Mouse (Mus musculus) hindlimb bud, embryonic 11.5 days (tissue): ENCODE measurements at regions not wholly inside any gene's neighbourhood (a gene's known extent, or its start where the extent isn't known, plus 50 kb on each side); places are given as distances from the start of the nearest gene placed in this dataset.

Experiments used
- DNase-seq: peaks from one replicate; pipeline ENCODE4 v3.0.0-alpha.2; 2012; ENCODE audit warnings: low read depth, low spot score; ENCODE audit errors: extremely low spot score

- no peak for DNase-seq
Measured at GRCm38 (mm10) chr9:86219669-86220068, 245.1 kb downstream of the Ube2cbp start.

DNA sequence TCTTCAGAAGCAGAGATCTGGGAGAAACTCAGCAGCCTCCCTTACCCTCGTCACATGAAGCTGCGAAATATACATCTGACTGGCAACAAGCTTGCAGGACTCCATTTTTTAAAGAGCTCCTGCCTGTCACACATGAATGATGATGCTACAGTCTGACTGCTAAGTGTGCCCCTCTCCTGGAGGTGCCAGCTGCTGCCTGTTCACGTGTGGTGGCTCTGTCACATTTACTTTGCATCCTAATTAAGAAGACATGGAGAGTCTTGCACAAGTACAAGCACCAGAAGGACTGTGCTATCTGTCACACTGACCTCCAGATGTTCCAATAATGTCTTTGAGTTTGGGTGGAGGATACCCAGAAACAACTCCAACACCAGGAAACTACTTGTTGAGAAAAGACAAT, 240.2 kb downstream of the Ube2cbp start:
- DNase-seq = no peak

DNA sequence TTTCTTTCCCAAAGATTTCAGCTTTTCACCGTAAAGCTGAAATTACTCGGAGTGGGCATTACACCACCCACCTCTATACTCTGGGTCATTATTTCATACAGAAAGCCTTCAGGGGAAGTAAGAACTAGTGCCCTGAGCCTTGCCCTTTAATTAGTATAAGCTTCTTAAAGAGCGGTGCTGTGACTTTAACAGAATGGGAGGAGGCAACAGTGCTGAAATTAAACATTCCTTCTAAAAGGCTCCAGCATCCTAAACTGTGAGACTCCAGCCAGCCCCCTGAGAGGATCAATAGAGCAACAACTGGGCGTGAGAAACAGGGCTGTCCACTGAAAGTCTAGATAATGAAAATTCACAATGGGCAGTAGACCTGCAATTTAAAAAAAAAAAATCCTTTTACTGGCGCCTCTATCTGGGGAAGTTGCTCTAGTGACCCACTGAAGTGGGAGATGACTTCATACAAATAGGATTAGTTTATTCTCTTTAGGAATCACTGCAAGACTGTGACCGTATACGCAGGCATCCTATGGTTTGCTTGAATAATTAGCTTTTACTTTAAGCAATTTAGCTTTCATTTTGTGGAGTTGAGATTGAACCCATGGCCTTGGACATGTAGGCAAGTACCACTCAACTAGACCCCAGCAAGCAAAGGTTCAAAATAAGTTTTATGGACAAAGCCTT, 233.9 kb downstream of the Ube2cbp start:
- DNase-seq = no peak

- no peak for DNase-seq
Measured at GRCm38 (mm10) chr9:86231692-86232091, 233.1 kb downstream of the Ube2cbp start.

- DNase-seq = no peak
Measured at GRCm38 (mm10) chr9:86232174-86232573, 232.6 kb downstream of the Ube2cbp start.

GRCm38 (mm10) chr9:86233775-86234174, 231.0 kb downstream of the Ube2cbp start:
- no peak for DNase-seq

DNA sequence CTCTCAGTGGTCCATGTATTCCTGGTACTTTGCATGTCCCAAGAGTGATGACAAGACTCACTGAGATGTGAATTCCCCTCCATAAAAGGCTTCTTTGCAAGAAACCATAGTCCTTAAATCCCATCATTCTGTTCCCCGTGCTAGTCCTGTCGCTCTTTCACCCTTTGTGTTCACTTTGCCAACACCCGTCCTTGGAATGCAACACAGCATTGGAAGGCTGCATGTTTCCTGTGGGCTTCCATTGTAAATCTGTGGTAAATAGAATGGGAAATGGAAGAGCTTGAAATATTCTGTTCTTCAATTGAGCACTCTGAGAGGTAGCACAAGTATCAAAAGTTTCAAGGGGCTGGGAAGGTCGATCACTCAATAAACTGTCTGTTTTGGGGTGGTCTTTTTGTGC, 226.1 kb downstream of the Ube2cbp start:
- DNase-seq = no peak

- DNase-seq = no peak
Measured at GRCm38 (mm10) chr9:86240287-86240686, 224.5 kb downstream of the Ube2cbp start.

- DNase-seq = no peak
Measured at GRCm38 (mm10) chr9:86240896-86241295, 223.9 kb downstream of the Ube2cbp start.

DNA sequence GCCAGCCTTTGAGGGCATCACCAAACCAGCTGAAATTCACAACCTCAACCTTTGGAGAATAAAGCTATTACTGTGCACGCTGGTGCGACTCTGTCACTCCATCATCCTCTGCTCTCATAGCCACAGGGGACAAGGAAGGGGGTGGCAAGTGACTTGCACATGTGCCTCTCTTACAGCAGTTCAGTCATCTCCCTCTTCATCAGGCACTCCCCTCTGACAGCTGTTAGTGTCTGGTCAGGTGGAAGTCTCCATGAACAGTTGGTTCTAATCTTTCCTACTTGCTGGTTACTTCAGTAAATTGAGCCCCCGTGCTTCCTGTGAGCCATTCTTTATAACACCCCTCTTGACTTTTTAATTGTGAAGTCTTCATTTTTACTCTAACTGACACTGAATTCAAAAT, 214.6 kb downstream of the Ube2cbp start:
- DNase-seq = no peak

GRCm38 (mm10) chr9:86251331-86251730, 213.4 kb downstream of the Ube2cbp start:
- DNase-seq = no peak
